Mouse (Mus musculus) neural tube, embryonic 12.5 days (tissue): ENCODE results near the gene Cpne7. TPM values are rescaled to one million over a fixed set of nuclear protein-coding genes. Genes with fewer than 3 reads are reported as not detected.

Experiments
- ATAC-seq: fragments of 200-750 bp; cut with Nextera tagmentation; 2 replicates; pipeline ENCODE4 v1.8.0; 2017; ENCODE audit warnings: low read depth, mild to moderate bottlenecking, moderate TSS enrichment, moderate library complexity; ENCODE audit not compliant: low FRiP score
- H3K27ac ChIP-seq: fragments of 300-500 bp; sonication (generic); 2 replicates; pipeline ENCODE4 v1.5.1; 2016
- H3K27me3 ChIP-seq: fragments of 300-500 bp; sonication (generic); replicated peaks from 2 replicates; pipeline ENCODE4 v1.6.1; 2016; ENCODE audit warnings: mild to moderate bottlenecking
- H3K36me3 ChIP-seq: fragments of 300-500 bp; sonication (generic); 2 replicates; pipeline ENCODE4 v1.6.1; 2016; ENCODE audit warnings: mild to moderate bottlenecking
- H3K4me1 ChIP-seq: fragments of 300-500 bp; sonication (generic); 2 replicates; pipeline ENCODE4 v1.6.1; 2016
- H3K4me2 ChIP-seq: fragments of 300-500 bp; sonication (generic); replicated peaks from 2 replicates; pipeline ENCODE4 v1.6.1; 2016; ENCODE audit warnings: mild to moderate bottlenecking
- H3K4me3 ChIP-seq: fragments of 300-500 bp; sonication (generic); 2 replicates; pipeline ENCODE4 v1.5.1; 2016
- H3K9ac ChIP-seq: fragments of 300-500 bp; sonication (generic); 2 replicates; pipeline ENCODE4 v1.6.1; 2016; ENCODE audit warnings: mild to moderate bottlenecking
- H3K9me3 ChIP-seq: fragments of 300-500 bp; sonication (generic); 2 replicates; pipeline ENCODE4 v1.6.1; 2016; ENCODE audit warnings: mild to moderate bottlenecking
- WGBS: fragments of 180-500 bp; shearing (Covaris S2); methylation state at CpG from one replicate; pipeline ENCODE4 v1.1.7; 2016; 5-methylcytosine and 5-hydroxymethylcytosine counted together
- polyA plus RNA-seq: library from polyadenylated mRNA; unstranded; fragments of >200 nt; fragmentation: Nextera tagmentation; extraction: Ambion mirVana; gene quantifications from 2 replicates; pipeline ENCODE4 v1.2.1, GENCODE M21; 2016

Gene Cpne7
- polyA plus RNA-seq = 0.17 and 0.18 TPM in 2 replicates

- no peaks in the 10 kb centered on the region for H3K36me3 ChIP-seq
- ATAC-seq = no peak
- H3K4me1 ChIP-seq = peaks cover 12% of the 10 kb centered on the region
- peaks cover 46% of the 10 kb centered on the region for H3K27me3 ChIP-seq
- peak within 1 kb of the TSS; percentile 47 for H3K9ac ChIP-seq
- no peak within 1 kb of the TSS for H3K27ac ChIP-seq
- peak within 1 kb of the TSS; percentile 40 for H3K4me3 ChIP-seq
- 1% methylated on average over 50 of the region's 51 CpGs for WGBS
- H3K9me3 ChIP-seq = no peaks in the 10 kb centered on the region
- peak within 1 kb of the TSS; percentile 84 for H3K4me2 ChIP-seq
Measured at GRCm38 (mm10) chr8:123117127-123117731, at the start of gene Cpne7. TSS of gene Cpne7 (plus strand) at chr8:123117374.

- no peak overlapping the region for H3K4me2 ChIP-seq
Measured at GRCm38 (mm10) chr8:123071176-123071575, 46.0 kb upstream of the Cpne7 start.

DNA sequence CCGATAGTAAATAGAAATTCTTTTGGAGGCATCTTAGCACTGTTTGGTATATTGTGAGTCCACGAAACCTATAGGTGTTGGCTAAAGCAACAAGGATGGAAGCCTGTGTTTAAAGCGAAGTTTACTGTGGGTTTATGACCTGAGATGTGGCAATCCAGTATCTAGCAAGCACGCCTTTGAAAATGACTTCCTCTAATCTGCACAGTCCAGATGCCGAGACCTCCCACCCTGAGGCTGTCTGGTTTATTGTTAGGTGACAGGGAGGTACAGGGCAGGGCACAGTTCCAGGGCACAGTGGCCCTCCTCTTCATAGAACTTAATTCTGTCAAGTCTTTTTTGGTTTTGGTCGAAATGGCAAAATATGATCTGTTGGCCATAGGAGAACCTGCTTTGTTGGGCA lies 40.0 kb upstream of the Cpne7 start:
- no peak overlapping the region for H3K9ac ChIP-seq
- no peak overlapping the region for H3K4me2 ChIP-seq
- 90% methylated on average over 6 of the region's 6 CpGs for WGBS
- ATAC-seq = no peak
- no peak overlapping the region for H3K4me3 ChIP-seq
- no peaks in the 10 kb centered on the region for H3K9me3 ChIP-seq
- H3K27ac ChIP-seq = no peak overlapping the region
- H3K27me3 ChIP-seq = no peaks in the 10 kb centered on the region
- no peaks in the 10 kb centered on the region for H3K4me1 ChIP-seq
- peaks cover 88% of the 10 kb centered on the region for H3K36me3 ChIP-seq

More at GRCm38 (mm10) chr8:123071176-123071575, 46.0 kb upstream of the Cpne7 start:
- Histone ChIP-seq H3K9ac (no peak overlapping the region), H3K4me1 (peaks cover 15% of the 10 kb centered on the region), H3K4me3 (no peak overlapping the region), H3K36me3 (peaks cover 48% of the 10 kb centered on the region), H3K27ac (no peak overlapping the region), H3K27me3 (no peaks in the 10 kb centered on the region), H3K9me3 (no peaks in the 10 kb centered on the region)
- 89% methylated on average over 4 of the region's 4 CpGs for WGBS
- ATAC-seq = no peak

GRCm38 (mm10) chr8:123082993-123083392 lies 34.2 kb upstream of the Cpne7 start:
- Histone ChIP-seq H3K27me3 (no peaks in the 10 kb centered on the region), H3K36me3 (peaks cover 89% of the 10 kb centered on the region), H3K4me1 (no peaks in the 10 kb centered on the region), H3K4me2 (no peak overlapping the region), H3K9me3 (no peaks in the 10 kb centered on the region), H3K9ac (no peak overlapping the region), H3K4me3 (no peak overlapping the region), H3K27ac (no peak overlapping the region)
- no peak for ATAC-seq
- WGBS = 83% methylated on average over 6 of the region's 6 CpGs

- no peaks in the 10 kb centered on the region for H3K4me1 ChIP-seq
- no peaks in the 10 kb centered on the region for H3K27me3 ChIP-seq
- H3K27ac ChIP-seq = no peak overlapping the region
- 91% methylated on average over 12 of the region's 12 CpGs for WGBS
- H3K4me2 ChIP-seq = no peak overlapping the region
- no peak for ATAC-seq
- no peak overlapping the region for H3K4me3 ChIP-seq
- H3K36me3 ChIP-seq = peaks cover 91% of the 10 kb centered on the region
- H3K9ac ChIP-seq = no peak overlapping the region
- no peaks in the 10 kb centered on the region for H3K9me3 ChIP-seq
Measured at GRCm38 (mm10) chr8:123083610-123084009, 33.6 kb upstream of the Cpne7 start.

DNA sequence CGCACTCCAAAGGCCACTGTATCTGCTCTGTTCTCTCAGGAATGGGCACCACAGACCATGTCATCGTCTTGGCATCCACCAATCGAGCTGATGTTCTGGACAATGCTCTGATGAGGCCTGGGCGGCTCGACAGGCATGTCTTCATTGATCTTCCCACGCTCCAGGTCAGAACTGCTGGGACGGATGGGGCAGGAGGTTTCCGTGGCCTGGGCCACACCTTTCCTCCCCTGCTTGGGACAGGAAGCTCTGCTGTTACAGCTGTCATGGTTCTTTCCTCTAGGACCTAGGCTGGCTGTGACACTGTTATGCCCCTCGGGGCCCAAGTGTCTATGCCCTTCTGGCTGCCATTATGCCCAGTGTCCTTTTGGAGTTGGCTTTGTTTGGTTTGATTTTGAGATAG lies 29.9 kb upstream of the Cpne7 start:
- no peak overlapping the region for H3K9ac ChIP-seq
- no peaks in the 10 kb centered on the region for H3K27me3 ChIP-seq
- H3K36me3 ChIP-seq = peaks cover 95% of the 10 kb centered on the region
- no peak overlapping the region for H3K4me2 ChIP-seq
- H3K9me3 ChIP-seq = no peaks in the 10 kb centered on the region
- WGBS = 88% methylated on average over 9 of the region's 9 CpGs
- no peak overlapping the region for H3K4me3 ChIP-seq
- no peak overlapping the region for H3K27ac ChIP-seq
- ATAC-seq = no peak
- H3K4me1 ChIP-seq = no peaks in the 10 kb centered on the region

- H3K9me3 ChIP-seq = no peaks in the 10 kb centered on the region
- no peak for ATAC-seq
- H3K9ac ChIP-seq = no peak overlapping the region
Measured at GRCm38 (mm10) chr8:123097216-123097615, 20.0 kb upstream of the Cpne7 start.

DNA sequence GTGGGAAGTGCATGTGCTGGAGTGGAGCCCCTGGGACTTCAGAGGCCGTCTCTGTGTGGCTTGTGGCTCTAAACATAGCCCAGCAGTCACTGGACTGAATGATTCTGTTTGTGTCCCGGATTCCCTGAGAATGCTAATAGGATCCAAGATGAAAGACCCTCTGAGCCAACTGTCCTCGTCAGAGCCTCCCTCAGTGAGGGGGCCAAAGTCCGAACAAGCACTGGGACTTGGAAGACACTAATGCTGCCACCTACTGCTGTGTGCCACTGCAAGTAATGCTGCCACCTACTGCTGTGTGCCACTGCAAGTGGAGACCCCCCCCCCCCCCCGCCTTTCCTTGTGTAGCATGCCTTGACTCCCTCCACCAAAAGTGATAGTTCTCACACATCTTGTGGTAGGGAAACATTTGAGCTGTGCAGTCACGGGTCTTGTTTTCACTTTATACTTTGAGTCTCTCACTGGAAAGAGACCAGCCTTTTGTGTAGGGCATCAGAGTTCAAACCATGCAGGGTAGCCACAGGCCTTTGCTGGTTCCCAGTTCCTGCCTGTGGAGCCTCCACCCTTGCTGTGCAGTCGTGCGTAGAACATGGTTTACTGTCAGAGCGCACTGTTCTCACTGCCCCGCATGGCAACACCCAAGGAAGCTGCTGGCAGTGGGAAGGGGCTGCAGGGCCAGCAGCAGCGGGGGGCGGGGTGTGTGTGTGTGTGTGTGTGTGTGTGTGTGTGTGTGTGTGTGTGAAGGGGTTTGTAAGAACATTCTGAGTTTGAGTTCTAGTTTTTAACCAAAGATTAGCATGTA lies 19.2 kb upstream of the Cpne7 start:
- 72% methylated on average over 12 of the region's 12 CpGs for WGBS
- no peak for ATAC-seq

More at GRCm38 (mm10) chr8:123097216-123097615, 20.0 kb upstream of the Cpne7 start:
- WGBS = 82% methylated on average over 11 of the region's 11 CpGs
- H3K4me1 ChIP-seq = no peaks in the 10 kb centered on the region
- H3K27ac ChIP-seq = no peak overlapping the region
- peaks cover 44% of the 10 kb centered on the region for H3K36me3 ChIP-seq
- no peaks in the 10 kb centered on the region for H3K27me3 ChIP-seq
- H3K4me3 ChIP-seq = no peak overlapping the region
- H3K4me2 ChIP-seq = no peak overlapping the region

DNA sequence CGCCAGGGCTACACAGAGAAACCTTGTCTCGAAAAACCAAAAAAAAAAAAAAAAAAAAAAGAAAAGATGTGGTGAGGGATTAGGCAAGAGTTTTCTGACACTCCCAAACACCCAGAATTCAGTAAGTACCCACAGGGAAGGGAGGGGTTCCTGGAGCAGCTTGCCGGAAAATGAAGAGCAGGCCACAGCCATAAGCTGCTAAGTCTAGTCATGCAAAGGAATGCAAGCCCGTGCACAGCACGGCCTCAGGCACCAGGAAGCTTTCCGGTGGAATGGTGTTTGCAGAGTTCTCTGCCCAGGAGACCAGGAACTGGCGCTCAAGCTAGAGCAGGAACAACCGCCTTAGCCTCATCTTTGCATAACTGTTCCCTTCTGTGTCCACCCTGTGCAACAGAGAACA lies 16.9 kb upstream of the Cpne7 start:
- ATAC-seq = no peak
- WGBS = 74% methylated on average over 8 of the region's 8 CpGs
- H3K4me3 ChIP-seq = no peak overlapping the region
- no peak overlapping the region for H3K9ac ChIP-seq
- peaks cover 11% of the 10 kb centered on the region for H3K4me1 ChIP-seq
- no peak overlapping the region for H3K27ac ChIP-seq
- H3K36me3 ChIP-seq = peaks cover 41% of the 10 kb centered on the region
- no peak overlapping the region for H3K4me2 ChIP-seq
- H3K9me3 ChIP-seq = no peaks in the 10 kb centered on the region
- H3K27me3 ChIP-seq = no peaks in the 10 kb centered on the region

More for the DNA sequence above, 19.2 kb upstream of the Cpne7 start:
- Histone ChIP-seq H3K4me2 (no peak overlapping the region), H3K9ac (no peak overlapping the region), H3K4me3 (no peak overlapping the region), H3K27me3 (no peaks in the 10 kb centered on the region), H3K27ac (no peak overlapping the region), H3K9me3 (no peaks in the 10 kb centered on the region), H3K4me1 (no peaks in the 10 kb centered on the region), H3K36me3 (peaks cover 44% of the 10 kb centered on the region)

- peaks cover 11% of the 10 kb centered on the region for H3K4me1 ChIP-seq
- H3K27ac ChIP-seq = no peak overlapping the region
Measured at GRCm38 (mm10) chr8:123101244-123101643, 15.9 kb upstream of the Cpne7 start.

DNA sequence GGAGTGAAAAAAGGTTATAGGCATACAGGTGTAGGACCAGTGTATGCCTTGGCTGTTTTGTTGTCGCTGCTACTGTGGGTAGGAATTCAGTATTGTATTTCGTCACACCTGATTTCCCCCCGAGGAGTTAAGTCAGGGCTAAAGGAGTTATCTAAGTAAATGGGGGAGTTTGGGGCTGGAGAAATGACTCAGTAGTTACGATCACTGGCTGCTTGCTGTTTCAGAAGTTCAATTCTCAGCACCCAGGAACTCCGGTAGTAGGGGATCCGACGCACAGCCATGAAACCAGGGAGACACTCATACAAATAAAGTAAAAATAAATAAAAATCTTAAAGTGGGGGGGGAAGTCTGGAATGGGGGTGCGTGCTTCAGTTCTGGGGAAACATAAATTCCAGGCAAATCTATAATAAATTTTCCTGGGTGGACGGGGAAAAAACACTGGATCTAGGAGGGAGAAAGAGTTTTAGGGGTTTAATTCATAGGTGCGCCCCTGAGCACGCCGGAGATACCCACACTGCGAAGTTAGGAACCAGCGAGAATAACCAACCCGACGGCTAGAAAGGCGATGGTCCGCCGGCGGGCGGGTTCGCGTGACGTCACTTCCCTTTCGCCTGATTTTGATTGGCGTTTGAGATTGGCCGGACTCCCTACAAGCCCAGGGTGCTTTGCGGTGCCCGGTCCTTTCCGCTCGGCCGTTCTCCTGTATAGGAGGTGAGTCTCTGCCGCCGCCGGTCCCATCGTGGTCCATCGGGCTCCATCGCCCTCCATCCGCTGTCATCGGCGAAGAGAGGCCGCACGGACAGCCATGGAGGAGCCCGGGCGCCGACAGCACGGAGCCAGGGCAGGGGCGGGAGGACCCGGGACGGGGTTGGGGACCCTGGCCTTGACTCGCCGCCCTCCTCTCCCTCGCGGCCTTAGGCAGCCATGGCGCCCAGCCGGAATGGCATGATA lies 15.2 kb upstream of the Cpne7 start, which contains the start of gene Rpl13:
Rpl13 (plus strand) TSS at position 616 of the 951 bp plus-strand sequence.
- H3K36me3 ChIP-seq = peaks cover 39% of the 10 kb centered on the region

More at GRCm38 (mm10) chr8:123101244-123101643, 15.9 kb upstream of the Cpne7 start:
- Histone ChIP-seq H3K9ac (no peak overlapping the region), H3K4me3 (no peak overlapping the region), H3K4me2 (peak overlapping the region; percentile 84; the same call in 1 of the 2 replicates), H3K9me3 (no peaks in the 10 kb centered on the region), H3K36me3 (peaks cover 40% of the 10 kb centered on the region), H3K27me3 (no peaks in the 10 kb centered on the region)
- WGBS = 79% methylated on average over 4 of the region's 4 CpGs
- no peak for ATAC-seq

More for the DNA sequence above, 15.2 kb upstream of the Cpne7 start, which contains the start of gene Rpl13:
- peak within 1 kb of the TSS; percentile 84 for H3K27ac ChIP-seq
- peak within 1 kb of the TSS; percentile 96 for H3K9ac ChIP-seq
- 2% methylated on average over 54 of the region's 56 CpGs for WGBS
- peak; percentile 96 for ATAC-seq
- H3K27me3 ChIP-seq = no peaks in the 10 kb centered on the region
- H3K4me2 ChIP-seq = peak within 1 kb of the TSS; percentile 84
- no peaks in the 10 kb centered on the region for H3K9me3 ChIP-seq
- peak within 1 kb of the TSS; percentile 81 for H3K4me3 ChIP-seq
- H3K4me1 ChIP-seq = peaks cover 11% of the 10 kb centered on the region
